Mouse (Mus musculus) lung, postnatal 0 days (tissue): ENCODE data around the gene Acot6.

Source experiments
- CTCF ChIP-seq: IDR thresholded peaks from 2 replicates; pipeline ENCODE4 v1.5.1; 2016; ENCODE audit warnings: antibody characterized with exemption, mild to moderate bottlenecking
- EP300 ChIP-seq: IDR thresholded peaks from 2 replicates; pipeline ENCODE4 v1.6.1; 2016; ENCODE audit warnings: antibody characterized with exemption, mild to moderate bottlenecking, control low read depth

DNA sequence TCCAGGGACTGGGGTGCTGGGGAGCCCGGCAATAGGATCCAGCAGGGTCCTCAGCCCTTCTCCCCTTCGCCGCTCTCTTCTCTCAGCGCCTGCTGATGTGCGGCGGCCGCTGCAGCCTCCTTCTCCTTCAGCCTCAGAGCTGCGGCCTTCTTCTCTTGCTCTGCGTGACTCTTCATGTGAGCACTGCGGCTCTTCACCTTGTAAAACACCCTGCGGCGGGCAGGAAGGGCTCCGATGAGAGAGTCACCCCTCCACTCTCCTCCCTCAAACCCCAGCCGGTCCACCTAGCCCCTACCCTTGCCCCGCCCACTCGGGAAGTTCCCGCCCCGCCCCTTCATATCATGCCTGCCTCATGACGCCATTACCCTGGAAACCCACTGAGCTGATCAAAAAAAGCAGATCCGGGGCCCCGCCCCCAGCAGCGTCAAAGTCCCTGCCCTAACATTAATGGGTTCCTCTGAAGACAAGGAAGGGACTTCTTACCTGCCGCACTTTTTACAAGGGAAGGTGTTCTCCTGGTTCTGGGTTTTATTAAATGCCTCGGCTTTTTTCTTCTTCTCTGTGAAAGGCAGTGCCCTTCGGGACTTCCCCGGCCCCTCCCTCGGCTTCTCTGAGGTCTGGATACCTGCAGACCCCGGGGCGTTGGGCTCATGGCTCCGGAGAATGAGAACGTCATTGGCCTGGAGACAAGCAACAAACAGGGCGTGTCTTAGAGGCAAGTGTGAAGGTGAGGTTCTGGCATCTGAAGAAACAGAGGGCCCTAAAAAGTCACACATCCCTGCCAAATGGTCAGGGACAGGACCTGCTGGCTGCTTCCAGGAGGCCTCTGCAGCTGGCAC, 52.1 kb downstream of the Acot6 start:
- TF ChIP-seq CTCF (no peak), EP300 (no peak)
